Mouse (Mus musculus) forebrain, embryonic 10.5 days (tissue): ENCODE measurements around the gene Mast4. TPM values are rescaled to one million over a fixed set of nuclear protein-coding genes. Genes with fewer than 3 reads are reported as not detected.

ENCODE experiments used
- DNase-seq: peaks from one replicate; pipeline ENCODE4 v3.0.0-alpha.2; 2017; ENCODE audit warnings: low spot score; ENCODE audit errors: extremely low spot score
- H3K27ac ChIP-seq: fragments of 300-500 bp; sonication (generic); 2 replicates; pipeline ENCODE4 v1.5.1; 2016; ENCODE audit warnings: mild to moderate bottlenecking
- H3K27me3 ChIP-seq: fragments of 300-500 bp; sonication (generic); 2 replicates; pipeline ENCODE4 v1.6.1; 2016; ENCODE audit warnings: mild to moderate bottlenecking; ENCODE audit not compliant: poor library complexity, severe bottlenecking
- H3K36me3 ChIP-seq: fragments of 300-500 bp; sonication (generic); replicated peaks from 2 replicates; pipeline ENCODE4 v1.6.1; 2016; ENCODE audit warnings: mild to moderate bottlenecking, moderate library complexity
- H3K4me1 ChIP-seq: fragments of 300-500 bp; sonication (generic); 2 replicates; pipeline ENCODE4 v1.6.1; 2016
- H3K4me3 ChIP-seq: fragments of 300-500 bp; sonication (generic); 2 replicates; pipeline ENCODE4 v1.5.1; 2016; ENCODE audit warnings: mild to moderate bottlenecking, moderate library complexity
- H3K9me3 ChIP-seq: fragments of 300-500 bp; sonication (generic); 2 replicates; pipeline ENCODE4 v1.6.1; 2016; ENCODE audit warnings: mild to moderate bottlenecking, moderate library complexity
- WGBS: fragments of 180-500 bp; shearing (Covaris S2); methylation state at CpG from one replicate; pipeline ENCODE4 v1.1.7; 2016; 5-methylcytosine and 5-hydroxymethylcytosine counted together
- polyA plus RNA-seq: library from polyadenylated mRNA; unstranded; fragments of >200 nt; fragmentation: Nextera tagmentation; extraction: Ambion mirVana; gene quantifications from 2 replicates; pipeline ENCODE4 v1.2.1, GENCODE M21; 2016

Mast4 gene
- polyA plus RNA-seq, 1 experiment from 2014 or later, result 18.3 TPM

- H3K9me3 ChIP-seq, result no peaks in the 10 kb centered on the region
- peaks cover 61% of the 10 kb centered on the region for H3K36me3 ChIP-seq
- H3K4me1 ChIP-seq, result no peaks in the 10 kb centered on the region
- H3K27me3 ChIP-seq, result no peaks in the 10 kb centered on the region
- 74% methylated on average over 7 of the region's 7 CpGs for WGBS
- no peak overlapping the region for H3K4me3 ChIP-seq
- DNase-seq, result no peak
- no peak overlapping the region for H3K27ac ChIP-seq
Observed at GRCm38 (mm10) chr13:102774786-102775201, 559.5 kb downstream of the Mast4 start.

DNA sequence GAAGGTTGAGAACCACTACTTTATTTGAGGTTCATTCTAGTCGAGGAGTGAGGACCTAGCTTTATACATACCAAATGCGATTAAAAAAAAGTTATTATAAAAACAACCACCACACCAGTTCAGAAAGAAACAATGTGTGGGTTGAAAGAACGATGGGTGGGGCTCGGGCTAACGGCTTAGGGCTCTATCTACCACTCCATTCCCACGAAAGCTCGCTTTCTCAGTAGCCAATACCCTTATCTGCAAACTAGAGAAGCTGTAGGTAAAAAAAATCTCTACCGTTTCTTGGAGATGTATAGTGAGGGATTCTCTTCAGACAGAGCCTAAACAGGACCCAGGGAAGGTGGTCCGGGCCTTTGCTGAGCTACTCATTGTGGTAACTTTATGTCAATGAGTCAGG lies 561.1 kb downstream of the Mast4 start:
- H3K27ac ChIP-seq, result no peak overlapping the region
- no peak overlapping the region for H3K4me3 ChIP-seq
- no peaks in the 10 kb centered on the region for H3K9me3 ChIP-seq
- 91% methylated on average over 9 of the region's 9 CpGs for WGBS
- H3K4me1 ChIP-seq, result no peaks in the 10 kb centered on the region
- no peak for DNase-seq
- H3K36me3 ChIP-seq, result peaks cover 55% of the 10 kb centered on the region
- no peaks in the 10 kb centered on the region for H3K27me3 ChIP-seq

DNA sequence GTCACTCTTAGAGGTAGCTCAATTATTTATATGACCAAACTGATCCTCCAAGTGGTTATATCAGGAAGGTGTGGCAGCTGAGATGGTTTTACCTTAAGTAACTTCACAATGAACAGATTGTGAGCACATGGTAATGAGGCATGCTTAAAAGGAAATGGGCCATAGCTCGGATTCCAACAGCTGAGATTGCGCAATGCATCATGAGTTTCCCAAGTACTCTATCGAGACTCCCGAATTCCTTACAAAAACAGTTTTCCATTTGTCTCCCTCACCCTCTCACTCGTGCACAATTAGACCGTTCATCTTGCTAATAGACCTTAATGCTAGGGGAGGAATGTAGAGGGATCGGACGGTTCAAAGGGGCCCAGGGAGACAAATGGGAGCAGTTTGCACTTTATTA lies 564.1 kb downstream of the Mast4 start:
- DNase-seq, result no peak
- Histone ChIP-seq H3K4me3 (no peak overlapping the region), H3K27me3 (no peaks in the 10 kb centered on the region), H3K27ac (no peak overlapping the region), H3K36me3 (peaks cover 61% of the 10 kb centered on the region), H3K9me3 (no peaks in the 10 kb centered on the region), H3K4me1 (no peaks in the 10 kb centered on the region)
- WGBS, result 92% methylated on average over 8 of the region's 8 CpGs

DNA sequence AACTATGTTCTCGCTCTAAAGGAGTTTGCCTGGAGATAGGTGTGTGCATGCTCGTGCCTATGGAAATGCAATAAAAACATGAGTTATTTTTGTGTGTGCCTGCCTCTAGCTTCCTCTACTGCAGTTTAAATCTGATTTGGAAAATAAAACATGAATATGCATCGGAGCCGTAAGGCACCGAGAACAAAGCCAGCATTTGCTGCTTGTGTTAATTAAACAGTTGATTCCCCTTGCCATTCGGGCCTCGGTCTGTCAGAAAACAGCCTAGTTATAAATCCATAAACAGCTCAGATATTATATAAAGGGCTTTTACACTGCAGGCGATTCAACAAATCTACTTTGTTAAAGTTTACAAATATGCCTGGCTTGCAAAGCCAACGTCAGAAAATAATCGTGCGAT lies 565.8 kb downstream of the Mast4 start:
- WGBS, result 95% methylated on average over 11 of the region's 11 CpGs
- Histone ChIP-seq H3K4me1 (no peaks in the 10 kb centered on the region), H3K27me3 (no peaks in the 10 kb centered on the region), H3K27ac (no peak overlapping the region), H3K4me3 (no peak overlapping the region), H3K36me3 (peaks cover 66% of the 10 kb centered on the region), H3K9me3 (no peaks in the 10 kb centered on the region)
- DNase-seq, result no peak

GRCm38 (mm10) chr13:102767110-102767509 lies 567.2 kb downstream of the Mast4 start:
- Histone ChIP-seq H3K27me3 (no peaks in the 10 kb centered on the region), H3K27ac (no peak overlapping the region), H3K4me3 (no peak overlapping the region), H3K9me3 (no peaks in the 10 kb centered on the region), H3K36me3 (peaks cover 55% of the 10 kb centered on the region), H3K4me1 (no peaks in the 10 kb centered on the region)
- DNase-seq, result no peak
- 93% methylated on average over 7 of the region's 7 CpGs for WGBS

- 94% methylated on average over 11 of the region's 11 CpGs for WGBS
- H3K4me1 ChIP-seq, result no peaks in the 10 kb centered on the region
- H3K27ac ChIP-seq, result no peak overlapping the region
- H3K9me3 ChIP-seq, result no peaks in the 10 kb centered on the region
- H3K27me3 ChIP-seq, result no peaks in the 10 kb centered on the region
- no peak for DNase-seq
- no peak overlapping the region for H3K4me3 ChIP-seq
- H3K36me3 ChIP-seq, result peaks cover 52% of the 10 kb centered on the region
Observed at GRCm38 (mm10) chr13:102765216-102765615, 569.1 kb downstream of the Mast4 start.

DNA sequence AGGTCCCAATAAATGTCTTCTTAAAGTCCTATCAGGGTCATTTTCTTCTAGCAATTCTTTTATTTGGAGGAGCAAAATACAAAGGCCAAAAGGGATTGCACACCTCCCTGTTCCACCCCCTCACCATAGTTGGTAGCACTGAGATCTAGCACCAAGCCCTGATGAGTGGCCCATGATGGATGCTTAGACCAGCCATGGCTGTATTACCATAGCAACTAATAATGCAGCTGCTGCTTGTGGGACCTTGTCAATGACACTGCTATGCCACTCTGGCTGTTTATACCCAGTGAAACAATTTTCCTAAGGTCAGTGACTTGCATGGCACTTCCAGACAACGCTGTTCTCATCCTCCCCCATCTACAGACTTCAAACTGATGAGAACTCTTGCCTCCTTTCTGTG lies 570.1 kb downstream of the Mast4 start:
- 97% methylated on average over 1 of the region's 1 CpGs for WGBS
- H3K27me3 ChIP-seq, result no peaks in the 10 kb centered on the region

GRCm38 (mm10) chr13:102762203-102762602 lies 572.1 kb downstream of the Mast4 start:
- H3K9me3 ChIP-seq, result no peaks in the 10 kb centered on the region
- H3K36me3 ChIP-seq, result peaks cover 66% of the 10 kb centered on the region
- H3K27ac ChIP-seq, result no peak overlapping the region
- WGBS, result 91% methylated on average over 10 of the region's 10 CpGs
- no peak overlapping the region for H3K4me3 ChIP-seq
- H3K4me1 ChIP-seq, result no peaks in the 10 kb centered on the region
- no peaks in the 10 kb centered on the region for H3K27me3 ChIP-seq
- no peak for DNase-seq

More for the DNA sequence above, 570.1 kb downstream of the Mast4 start:
- Histone ChIP-seq H3K4me1 (no peaks in the 10 kb centered on the region), H3K9me3 (no peaks in the 10 kb centered on the region), H3K36me3 (peaks cover 52% of the 10 kb centered on the region), H3K27ac (no peak overlapping the region), H3K4me3 (no peak overlapping the region)
- DNase-seq, result no peak

DNA sequence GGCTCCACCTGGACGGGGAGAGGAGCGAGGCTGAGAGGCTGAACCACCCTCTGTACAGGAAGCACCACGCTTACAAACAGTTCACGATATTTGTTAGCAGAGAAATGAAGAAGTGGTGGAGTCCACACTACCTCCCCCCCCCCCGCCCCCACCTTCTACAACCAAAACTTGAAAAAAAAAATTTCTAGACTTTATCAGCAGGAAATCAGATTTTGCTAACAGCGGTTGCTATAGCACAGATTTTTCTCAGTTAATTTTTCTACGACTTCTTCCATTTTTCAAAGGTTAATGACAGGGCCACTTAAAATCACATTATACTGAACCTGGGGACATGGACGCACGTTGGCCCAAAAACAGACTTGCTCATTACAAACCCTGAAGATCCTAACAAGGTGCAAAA lies 572.9 kb downstream of the Mast4 start:
- 92% methylated on average over 9 of the region's 9 CpGs for WGBS
- H3K27me3 ChIP-seq, result no peaks in the 10 kb centered on the region

DNA sequence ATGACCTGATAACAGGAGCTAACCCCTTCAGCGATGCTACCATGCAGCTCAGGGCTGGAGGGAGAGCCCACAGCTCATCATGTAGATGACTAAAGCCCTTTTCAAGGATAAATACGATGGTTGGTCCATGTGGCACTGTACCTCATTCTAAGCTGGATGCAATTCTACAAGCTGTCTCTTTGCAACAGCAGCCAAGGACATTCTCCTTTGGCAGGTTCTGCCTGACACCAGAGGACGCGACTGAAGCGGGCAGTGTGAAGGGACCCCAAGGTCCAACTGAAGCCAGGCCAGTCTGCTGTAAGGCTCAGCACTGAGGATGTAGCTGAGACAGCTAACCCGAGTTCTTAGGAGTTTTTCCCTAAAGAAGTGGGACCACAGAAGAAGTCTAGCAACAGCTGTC lies 576.3 kb downstream of the Mast4 start:
- peaks cover 65% of the 10 kb centered on the region for H3K36me3 ChIP-seq
- 93% methylated on average over 6 of the region's 6 CpGs for WGBS
- no peaks in the 10 kb centered on the region for H3K27me3 ChIP-seq
- no peaks in the 10 kb centered on the region for H3K4me1 ChIP-seq
- DNase-seq, result no peak
- H3K27ac ChIP-seq, result no peak overlapping the region
- no peaks in the 10 kb centered on the region for H3K9me3 ChIP-seq
- no peak overlapping the region for H3K4me3 ChIP-seq

More for the DNA sequence above, 572.9 kb downstream of the Mast4 start:
- Histone ChIP-seq H3K4me1 (no peaks in the 10 kb centered on the region), H3K4me3 (no peak overlapping the region), H3K9me3 (no peaks in the 10 kb centered on the region), H3K36me3 (peaks cover 68% of the 10 kb centered on the region), H3K27ac (no peak overlapping the region)
- no peak for DNase-seq

DNA sequence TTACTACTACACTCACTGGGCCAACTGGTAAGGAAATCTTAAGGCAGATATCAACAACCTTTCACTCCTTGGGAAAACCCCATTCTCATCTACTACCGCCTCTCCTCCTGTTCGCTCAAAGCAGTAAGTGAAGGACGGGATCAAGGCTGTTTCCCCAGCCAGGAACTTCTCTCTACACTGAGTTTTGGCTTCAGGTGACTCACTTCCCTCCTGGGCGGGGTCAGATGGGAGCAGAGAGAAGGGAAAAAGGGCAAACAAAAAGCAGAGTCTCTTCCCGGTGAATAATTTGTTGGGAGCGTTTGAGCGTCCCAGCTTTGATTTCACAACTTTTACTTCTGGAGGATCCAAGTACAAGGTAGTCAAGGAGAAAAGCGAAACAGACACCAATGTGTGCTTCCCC lies 578.2 kb downstream of the Mast4 start:
- Histone ChIP-seq H3K4me3 (no peak overlapping the region), H3K27me3 (no peaks in the 10 kb centered on the region), H3K4me1 (no peaks in the 10 kb centered on the region), H3K9me3 (no peaks in the 10 kb centered on the region), H3K27ac (no peak overlapping the region), H3K36me3 (peaks cover 74% of the 10 kb centered on the region)
- DNase-seq, result no peak
- WGBS, result 92% methylated on average over 8 of the region's 8 CpGs

DNA sequence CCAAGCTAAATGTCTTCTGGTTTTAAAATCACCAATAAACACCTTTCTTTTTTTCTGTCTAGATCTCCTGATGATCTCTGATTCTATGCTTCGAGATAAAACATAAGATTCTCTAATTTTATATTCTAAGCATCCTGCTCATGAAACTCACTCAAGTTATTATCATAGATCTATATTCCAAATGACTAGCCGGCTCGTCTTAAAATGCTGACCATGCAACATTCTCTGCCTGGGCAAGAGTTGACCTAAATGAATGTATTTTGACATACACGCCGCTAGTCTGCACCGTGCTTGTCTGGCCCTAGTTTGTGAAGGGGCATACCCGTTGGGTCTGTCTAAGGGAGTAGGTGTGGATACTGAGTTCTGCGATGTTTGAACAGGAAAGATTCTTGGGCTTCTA lies 579.2 kb downstream of the Mast4 start:
- WGBS, result 96% methylated on average over 8 of the region's 8 CpGs
- H3K36me3 ChIP-seq, result peaks cover 76% of the 10 kb centered on the region
- DNase-seq, result no peak
- no peaks in the 10 kb centered on the region for H3K27me3 ChIP-seq
- no peaks in the 10 kb centered on the region for H3K4me1 ChIP-seq
- no peak overlapping the region for H3K27ac ChIP-seq
- H3K4me3 ChIP-seq, result no peak overlapping the region
- H3K9me3 ChIP-seq, result no peaks in the 10 kb centered on the region

GRCm38 (mm10) chr13:102753714-102754556 lies 580.4 kb downstream of the Mast4 start:
- Histone ChIP-seq H3K27ac (no peak overlapping the region), H3K36me3 (peaks cover 78% of the 10 kb centered on the region), H3K4me1 (no peaks in the 10 kb centered on the region), H3K9me3 (no peaks in the 10 kb centered on the region), H3K4me3 (no peak overlapping the region), H3K27me3 (no peaks in the 10 kb centered on the region)
- 89% methylated on average over 19 of the region's 19 CpGs for WGBS
- DNase-seq, result no peak
